Mouse (Mus musculus): ENCODE measurements around the gene Arf1.
"Not testable (repeated sequence)": the region's sequence is repeated elsewhere in the genome, so short reads cannot be mapped to it uniquely, and the experiment has no call there.

Arf1 gene

DNA sequence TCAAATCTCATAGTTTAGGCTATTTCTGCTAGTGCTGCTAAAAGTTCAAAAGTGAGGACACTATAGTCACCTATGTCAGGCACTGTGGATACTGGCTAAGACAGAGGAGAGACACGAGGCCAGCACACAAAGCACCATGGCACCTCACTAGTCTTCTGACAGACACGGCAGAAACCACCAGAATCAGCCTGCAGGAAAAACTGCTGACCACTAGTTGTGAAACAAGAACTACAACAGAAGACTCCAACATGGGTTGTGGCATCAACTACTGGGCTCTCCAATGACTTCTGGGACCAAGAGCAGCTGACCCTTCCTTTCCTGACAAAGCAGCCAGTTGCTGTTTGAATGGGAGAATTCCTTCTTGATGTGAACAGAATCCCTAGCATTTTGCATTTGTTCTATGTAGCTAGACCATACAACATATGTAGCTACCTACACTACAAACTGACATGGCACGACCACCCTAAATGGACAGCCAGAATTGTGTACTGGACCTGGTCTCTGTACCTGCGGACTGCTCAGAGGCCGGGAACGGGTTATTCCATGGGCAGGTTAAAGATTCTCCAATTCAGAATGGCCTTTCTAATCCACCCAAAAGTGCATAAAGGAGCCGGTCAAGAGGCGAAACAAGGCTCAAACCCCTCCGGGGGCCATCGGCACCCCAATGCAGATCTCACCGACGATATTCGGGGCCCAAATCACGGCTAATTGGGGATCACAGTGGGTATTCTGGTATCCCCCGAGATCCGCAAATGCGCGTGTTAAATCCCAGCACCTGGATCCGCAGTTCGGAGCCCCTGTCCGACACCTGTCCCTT is 1.1 kb downstream of the Arf1 start:
- no peak for DNase-seq (ENCODE audit: low read depth, low spot score)

DNA sequence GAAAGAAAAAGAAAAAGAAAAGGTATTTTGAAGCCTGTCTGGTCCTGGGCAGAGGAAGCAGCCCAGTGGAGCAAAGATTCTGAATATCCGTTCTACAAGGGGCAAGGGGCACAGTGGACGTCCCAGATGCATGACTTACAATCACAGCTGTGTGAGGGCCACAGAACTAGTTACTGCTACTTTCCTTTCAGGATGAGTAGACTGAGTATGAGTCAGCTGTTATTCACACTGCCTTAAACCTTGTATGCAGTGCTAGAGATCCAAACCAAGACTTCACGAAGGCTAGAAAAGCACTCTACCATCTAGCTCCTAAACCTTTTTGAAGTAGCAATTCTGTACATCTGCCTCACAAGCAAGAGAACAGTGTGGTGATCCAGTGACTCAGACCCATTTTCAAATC is 1.8 kb downstream of the Arf1 start:
- no peak for DNase-seq (ENCODE audit: low read depth, low spot score)

DNA sequence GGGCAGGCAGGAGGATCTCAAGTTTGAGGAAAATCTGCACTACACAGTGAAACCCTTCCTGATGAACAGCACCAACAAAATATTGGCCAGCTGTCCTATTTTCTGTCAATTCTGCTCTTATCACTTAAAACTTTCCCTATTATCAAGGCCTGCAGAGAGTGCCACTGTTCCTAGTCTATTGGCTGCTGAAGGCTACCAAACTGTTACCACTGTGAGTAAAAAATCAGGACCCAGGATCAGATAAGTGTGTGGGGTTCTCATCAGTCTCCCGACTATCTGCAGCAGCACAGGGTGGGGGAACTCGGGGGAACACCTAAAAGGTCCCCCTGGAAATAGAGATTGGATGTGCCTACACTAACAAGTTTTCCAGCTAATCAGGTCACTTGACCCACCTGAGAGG is 2.9 kb downstream of the Arf1 start:
- DNase-seq (ENCODE audit: low read depth, low spot score), result no peak

DNA sequence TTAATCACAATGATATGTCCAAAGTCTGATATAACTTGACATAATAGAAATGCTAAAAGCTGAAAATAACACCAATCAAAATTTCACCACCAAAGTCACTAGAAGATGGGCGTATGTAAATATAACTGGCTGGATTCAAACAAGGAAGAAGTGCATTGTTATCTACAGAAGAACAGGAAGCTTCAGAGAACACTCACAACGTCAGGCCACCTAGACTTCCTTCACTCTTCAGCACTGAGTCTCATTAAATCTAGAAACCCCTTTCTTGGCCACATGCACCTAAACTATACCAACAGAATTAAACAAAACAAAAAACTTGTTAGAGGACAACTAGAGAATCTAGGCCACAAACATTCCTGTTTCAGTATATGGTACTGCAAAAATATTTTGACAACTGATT is 3.6 kb downstream of the Arf1 start:
- DNase-seq (ENCODE audit: low read depth, low spot score), result no peak

DNA sequence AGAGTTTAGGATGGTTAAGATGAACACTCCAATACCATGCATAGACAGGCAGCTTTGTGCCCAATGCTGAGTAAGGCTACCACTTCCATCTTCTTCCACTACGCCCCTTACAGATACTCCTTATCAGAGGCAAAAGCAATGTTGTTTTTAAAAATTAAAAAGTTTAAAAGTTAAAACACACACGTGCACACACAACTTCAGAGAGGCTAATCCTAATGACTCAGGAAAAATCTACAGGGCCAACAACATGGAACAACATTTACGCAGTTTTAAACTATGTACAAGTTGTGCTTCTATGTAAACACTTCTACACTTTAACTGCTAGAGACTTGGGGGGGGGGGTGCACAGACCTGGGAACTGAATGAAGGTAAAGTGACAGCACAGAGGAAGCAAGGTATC is 4.0 kb downstream of the Arf1 start:
- DNase-seq (ENCODE audit: low read depth, low spot score), result no peak

DNA sequence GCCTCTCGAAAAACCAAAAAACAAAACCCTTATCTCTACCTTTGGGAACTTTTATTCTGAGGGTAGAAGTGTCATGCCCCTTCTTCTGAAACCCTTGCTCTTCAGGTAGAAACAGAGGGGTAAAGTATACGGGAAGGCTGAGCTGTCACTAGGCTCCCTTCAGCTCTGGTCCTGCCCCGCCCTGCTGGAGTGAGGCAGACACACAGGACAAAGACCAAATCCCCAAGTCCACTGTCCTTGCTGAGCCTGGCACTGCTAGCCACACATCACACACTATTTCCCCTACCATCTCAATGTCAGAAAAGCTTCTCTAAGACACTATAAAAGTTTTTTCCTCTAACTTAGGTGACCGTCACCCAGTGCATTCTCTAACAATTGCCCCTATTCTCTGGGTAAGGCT is 5.8 kb downstream of the Arf1 start:
- DNase-seq (ENCODE audit: low read depth, low spot score), result no peak

DNA sequence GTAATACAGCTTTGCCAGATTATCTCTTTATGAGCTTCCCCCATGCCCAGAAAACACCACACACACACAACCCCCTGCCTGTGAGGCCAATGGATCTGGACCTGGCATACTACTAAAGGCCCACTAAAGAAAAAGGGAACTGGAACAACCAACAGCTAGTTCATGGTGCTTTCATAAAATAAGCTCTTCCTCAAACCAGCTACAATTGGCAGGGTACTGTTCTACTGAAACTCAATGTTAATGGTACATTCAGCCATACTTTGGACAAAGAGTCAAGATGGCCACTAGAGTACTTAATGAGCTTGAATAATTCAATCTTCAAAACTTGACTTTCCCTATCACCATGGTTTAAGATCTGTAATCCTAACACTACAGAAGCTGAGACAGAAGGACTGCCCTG is 6.5 kb downstream of the Arf1 start:
- DNase-seq (ENCODE audit: low read depth, low spot score), result no peak

DNA sequence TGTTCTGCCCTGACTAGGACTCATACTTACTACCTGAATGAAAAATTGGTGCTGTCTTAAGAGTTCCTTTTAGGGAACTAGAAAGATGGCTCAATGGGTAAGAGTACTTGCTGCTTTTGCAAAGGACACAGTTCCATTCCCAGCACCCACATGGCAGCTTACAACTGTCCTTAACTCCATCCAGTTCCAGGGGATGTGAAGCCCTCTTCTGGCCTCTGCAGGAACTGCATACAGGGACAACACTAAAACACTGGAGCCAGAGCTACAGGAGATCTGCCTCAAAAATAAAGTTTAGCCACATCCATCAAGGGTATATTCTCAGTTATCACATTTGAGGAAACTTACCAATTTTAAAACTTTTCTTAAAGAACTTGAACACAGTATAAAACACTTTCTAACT is 9.0 kb downstream of the Arf1 start:
- DNase-seq (ENCODE audit: low read depth, low spot score), result no peak

DNA sequence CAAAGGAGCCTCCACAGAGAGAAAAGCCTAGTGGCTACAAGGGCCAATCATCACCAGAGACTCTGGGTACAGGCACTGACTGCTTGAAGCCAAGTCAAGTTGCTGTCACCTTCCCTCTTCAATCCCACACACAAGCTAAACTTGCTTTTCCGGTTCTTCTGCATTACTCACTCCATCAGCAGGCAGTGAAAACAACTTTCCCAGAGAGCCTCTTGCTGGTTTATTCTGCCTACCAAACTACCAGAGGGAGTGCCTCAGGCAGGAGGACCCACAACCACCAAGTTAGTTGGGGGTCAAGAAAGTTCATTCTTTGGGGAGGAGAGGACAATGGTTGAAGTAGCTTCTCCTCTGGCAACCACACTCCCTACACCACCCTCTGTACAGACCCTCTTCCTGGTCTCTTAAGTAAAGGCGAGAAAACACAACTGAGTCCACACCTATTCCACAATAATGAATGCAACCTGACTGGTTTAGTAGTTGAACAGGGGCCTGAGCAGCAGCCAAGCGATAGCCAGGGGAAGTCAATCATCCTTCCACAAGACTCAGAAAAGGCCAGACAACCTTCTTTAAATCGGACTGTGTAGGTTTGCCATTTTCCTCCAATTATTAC is 9.6 kb downstream of the Arf1 start:
- no peak for DNase-seq (ENCODE audit: low read depth, low spot score)

DNA sequence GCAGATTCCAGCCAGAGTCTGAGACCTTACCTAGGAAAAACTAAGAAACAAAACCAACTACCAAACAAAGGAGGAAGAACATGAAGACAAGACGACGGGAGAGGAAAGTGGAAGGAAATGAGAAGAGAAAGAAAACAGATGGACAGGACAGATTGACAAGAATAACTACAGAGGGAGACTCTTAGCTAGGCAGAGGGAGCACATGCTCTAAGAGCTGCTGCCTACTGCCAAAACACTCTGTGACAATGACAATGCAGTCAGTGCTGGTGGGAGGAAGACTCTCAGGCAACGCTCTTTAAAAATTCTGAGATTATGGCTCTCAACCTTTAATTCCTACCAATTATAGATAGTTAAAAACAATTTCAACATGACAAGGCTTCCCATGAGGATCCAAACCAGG is 11.1 kb downstream of the Arf1 start:
- no peak for DNase-seq (ENCODE audit: low read depth, low spot score)

DNA sequence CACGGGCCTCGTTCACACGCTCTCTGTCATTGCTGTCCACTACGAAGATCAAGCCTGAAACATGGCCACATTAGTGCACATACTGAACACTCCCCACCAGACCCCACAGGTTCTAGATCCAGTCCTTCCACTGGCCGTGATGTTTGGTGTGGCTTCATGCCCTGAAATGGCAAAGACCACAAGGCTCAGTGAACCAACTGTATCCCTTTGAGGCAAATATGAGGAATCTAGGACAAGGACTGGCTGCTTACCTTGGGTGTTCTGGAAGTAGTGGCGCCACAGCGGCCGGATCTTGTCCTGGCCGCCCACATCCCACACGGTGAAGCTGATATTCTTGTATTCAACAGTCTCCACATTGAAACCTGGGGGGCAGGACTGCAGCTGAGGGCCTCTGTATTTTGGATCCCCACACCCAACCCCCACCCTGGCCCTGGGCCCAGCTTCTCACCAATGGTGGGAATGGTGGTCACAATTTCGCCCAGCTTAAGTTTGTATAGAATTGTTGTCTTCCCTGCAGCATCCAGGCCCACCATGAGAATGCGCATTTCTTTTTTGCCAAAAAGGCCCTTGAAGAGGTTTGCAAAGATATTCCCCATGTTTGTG is 15.1 kb downstream of the Arf1 start:
- no peak for DNase-seq (ENCODE audit: low read depth, low spot score)

DNA sequence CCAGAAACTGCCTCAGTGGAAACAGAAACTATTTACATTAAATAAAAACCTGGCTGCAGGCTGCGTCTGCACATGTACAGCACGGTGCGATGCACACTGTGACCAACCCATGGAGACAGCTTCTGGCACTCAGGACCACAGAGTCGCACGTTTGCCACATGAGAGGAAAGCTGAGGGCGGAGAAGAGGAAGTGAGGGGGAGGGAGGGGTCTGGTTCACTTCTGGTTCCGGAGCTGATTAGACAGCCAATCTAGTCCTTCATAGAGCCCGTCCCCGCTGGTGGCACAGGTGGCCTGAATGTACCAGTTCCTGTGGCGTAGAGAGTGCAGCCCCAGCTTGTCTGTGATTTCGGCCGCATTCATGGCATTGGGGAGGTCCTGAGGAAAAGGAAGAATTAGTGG is 15.8 kb downstream of the Arf1 start:
- DNase-seq (ENCODE audit: low read depth, low spot score), result not testable (repeated sequence)

DNA sequence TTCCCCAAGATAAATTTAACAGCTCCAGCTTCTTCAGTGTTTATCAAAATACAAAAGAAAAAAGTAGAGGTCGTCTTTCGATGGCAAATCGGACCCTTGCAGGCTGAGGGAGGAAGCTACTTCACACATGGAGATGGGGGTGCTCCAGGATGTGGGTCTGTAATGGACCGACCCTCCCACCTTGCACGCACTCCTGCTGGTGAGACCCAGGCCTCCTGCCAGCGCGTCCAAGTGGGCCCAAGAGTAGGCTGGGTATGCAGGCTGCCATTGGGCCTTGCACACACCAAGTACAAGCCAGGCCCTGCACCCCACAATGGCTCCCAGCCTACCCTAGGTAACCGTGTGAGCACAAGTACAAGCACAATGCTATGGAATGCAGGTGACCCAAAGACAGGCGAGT is 16.5 kb downstream of the Arf1 start:
- DNase-seq (ENCODE audit: low read depth, low spot score), result not testable (repeated sequence)

DNA sequence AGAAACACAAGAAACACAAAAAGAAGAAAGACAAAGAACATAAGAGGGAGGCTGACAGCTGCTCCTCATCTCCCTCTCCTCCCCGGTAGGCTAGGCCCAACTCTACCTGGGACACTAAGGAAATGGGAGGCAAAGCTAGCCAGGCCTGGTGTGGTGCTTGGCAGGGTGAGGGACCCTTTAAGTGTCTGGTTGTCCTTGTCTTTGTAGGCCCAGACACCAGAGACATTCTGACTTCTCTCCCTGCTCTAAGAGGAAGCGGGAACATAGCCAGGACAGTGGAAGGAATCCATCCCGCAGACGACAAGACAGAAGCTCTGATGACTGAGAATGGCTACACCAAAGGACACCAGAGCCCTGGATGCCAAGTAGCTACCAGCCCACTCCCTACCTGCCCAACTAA is 18.1 kb downstream of the Arf1 start:
- DNase-seq (ENCODE audit: low read depth, low spot score), result no peak

DNA sequence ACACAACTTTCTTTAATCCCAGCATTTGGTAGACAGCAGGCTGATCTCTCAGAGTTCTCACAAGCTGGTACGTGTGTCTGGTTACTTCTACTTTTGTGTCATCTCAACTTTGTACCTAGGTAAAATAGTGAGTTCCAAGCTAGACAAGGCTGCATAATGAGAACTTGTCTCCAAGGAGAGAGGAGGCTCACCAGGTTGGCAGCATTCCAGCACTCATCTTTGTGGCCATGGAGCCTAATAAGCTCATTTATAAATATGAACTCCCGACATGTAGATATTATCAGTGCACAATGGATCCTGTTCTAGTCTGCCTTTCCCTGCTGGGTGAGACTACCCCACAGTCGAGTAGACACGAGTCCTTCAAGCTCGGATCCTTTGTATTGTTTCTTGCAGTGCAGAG is 18.5 kb downstream of the Arf1 start:
- DNase-seq (ENCODE audit: low read depth, low spot score), result no peak

DNA sequence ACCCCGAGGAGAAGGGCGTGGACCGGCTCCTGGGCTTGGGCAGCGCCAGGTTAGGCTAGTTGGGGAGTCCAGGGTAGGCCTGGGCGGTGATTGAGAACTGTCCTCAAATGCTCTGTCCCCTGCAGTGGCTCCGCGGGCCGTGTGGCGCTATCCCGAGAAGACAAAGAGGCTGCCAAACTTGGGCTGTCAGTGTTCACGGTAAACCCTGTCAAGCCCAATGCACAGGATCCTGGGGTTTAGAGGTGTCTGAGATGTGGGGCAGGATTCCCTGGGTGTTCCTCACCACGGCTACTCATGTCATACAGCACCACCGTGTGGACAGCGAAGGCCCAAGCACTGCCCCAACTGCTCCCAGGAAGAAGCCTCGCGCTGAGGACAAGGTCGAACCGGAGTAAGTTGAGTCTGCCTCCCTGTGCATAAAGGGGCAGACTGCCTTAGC is 19.0 kb downstream of the Arf1 start:
- no peak for DNase-seq (ENCODE audit: low read depth, low spot score)

DNA sequence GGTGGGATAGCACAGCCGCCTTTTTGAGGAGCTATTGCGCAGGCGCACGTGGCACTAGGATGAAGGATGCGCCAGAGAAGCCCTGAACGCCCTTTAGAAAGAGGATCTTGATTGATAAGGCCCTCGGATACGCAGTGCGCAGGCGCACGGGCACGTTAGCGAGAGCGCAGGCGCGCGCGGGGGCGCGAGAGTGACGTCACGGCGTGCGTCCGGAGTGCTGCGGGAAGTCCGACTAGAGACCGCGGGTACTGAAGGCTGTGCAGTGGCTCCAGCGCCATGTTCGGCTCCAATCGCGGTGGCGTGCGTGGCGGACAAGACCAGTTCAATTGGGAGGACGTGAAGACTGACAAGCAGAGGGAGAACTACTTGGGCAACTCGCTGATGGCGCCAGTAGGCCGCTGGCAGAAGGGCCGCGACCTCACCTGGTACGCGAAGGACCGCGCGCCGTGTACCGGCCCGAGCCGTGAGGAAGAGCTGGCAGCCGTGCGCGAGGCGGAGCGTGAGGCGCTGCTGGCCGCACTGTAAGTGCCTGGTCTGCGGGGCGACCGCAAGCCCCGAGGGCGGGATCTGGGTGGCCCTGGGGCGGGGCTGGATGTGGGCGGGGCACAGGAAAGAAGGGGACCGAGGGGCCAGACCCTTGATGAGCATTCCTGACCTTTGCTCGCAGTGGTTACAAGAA is 19.8 kb downstream of the Arf1 start, which contains the start of gene 2310033P09Rik:
2310033P09Rik (plus strand) TSS at position 169 of the 679 bp plus-strand sequence.
- DNase-seq (ENCODE audit: low read depth, low spot score), result peak; percentile 97

DNA sequence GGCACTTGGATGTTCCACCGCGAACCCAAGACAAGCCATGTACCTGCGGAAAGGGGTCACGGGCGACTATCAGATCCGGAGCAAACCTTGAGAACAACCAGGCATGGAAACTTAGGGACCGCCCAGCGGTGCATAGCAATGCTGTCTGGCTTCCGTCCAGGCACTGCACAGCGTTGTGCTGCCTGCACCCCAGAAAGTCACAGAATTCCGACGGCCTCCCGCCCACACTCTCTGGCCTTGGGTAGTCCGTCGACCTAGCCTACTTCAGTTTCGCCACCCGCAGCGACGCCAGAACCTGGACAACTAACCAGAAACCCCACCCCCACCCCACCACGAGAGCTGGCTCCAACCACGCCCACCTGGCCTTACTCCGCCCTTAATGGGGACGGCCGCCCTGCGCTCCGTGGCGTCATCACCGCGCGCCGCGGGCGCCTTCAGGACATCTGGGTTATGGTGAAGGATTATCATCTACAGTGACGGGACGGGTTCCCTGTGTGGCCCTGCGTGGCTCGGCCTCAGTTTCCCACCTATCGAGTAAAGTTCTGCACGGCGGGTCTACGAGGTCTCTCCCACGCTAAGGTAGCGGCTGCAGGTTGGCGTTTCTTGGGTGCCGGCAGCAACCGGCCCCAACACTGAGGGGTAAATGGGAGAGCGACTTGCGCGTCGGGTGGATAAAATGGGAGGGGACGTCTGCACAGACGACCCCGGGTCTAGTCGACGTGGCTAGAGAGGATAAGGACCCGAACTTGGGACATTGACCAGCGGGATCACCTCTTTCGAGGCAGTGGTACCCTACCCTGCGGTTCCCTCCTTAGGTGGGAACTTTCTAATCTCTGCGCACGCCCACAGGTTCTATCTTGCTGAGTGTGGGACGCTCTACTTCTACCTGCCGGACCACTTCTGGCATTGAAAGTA is 25.7 kb downstream of the Arf1 start, which contains the start of gene Mrpl55:
Mrpl55 (plus strand) TSS at position 406 of the 915 bp plus-strand sequence.
- peak; percentile 95 for DNase-seq (ENCODE audit: low read depth, low spot score)

DNA sequence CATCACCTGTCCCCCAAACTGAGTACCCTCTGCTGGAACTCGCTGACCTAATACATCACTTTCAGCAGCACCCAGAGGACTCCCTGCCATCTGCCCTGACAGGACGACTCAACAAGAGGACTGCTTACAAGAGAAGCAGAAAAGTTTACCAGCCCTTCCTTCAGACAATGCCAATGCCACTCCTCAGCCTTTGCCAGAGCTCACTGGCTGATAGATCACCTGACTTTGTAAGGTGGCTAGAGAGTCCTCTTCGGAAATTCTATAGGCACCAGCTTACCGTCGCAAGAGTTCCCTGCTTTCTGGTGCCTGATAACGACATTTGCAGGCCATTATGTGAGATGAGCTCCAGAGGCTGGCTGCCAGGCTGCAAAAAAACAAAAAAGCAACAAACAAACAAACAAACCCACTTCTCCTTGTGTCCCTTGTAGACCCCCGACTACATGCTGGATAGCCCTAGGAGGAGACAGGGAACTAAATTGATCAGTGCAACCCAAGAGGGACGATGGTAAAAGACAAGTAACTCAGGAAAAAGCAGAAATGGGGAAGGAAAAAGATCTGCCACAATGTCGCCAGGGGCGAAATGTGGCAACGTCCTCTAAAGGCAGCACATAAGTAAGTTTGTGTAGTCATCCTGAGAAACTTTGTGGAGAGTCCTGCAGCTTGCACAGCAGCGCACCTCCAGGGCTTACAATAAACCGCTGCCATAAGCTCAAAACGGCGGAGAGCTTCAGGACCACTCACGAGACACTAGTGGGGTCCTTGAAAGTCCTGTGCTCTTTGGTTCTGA is 26.7 kb downstream of the Arf1 start:
- DNase-seq (ENCODE audit: low read depth, low spot score), result no peak

DNA sequence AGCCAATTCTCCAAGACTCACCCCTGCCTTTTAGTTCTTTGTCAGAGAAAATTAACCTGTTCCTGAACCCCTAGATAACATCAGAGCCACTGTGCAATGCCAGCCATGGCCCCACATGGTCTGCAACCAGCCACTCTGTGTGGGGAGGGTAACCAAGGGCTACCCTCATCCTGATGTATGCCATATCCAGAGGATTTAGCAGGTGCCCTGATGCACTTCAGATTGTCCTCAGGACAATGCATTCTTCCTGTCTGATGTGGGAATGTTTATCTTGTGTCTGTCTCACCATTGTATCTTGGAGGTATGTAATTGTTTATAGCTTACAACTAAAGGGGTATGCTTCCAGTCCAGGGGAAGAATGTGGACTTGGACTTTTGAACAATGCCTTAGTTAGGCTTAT is 31.8 kb downstream of the Arf1 start:
- DNase-seq (ENCODE audit: low read depth, low spot score), result no peak

DNA sequence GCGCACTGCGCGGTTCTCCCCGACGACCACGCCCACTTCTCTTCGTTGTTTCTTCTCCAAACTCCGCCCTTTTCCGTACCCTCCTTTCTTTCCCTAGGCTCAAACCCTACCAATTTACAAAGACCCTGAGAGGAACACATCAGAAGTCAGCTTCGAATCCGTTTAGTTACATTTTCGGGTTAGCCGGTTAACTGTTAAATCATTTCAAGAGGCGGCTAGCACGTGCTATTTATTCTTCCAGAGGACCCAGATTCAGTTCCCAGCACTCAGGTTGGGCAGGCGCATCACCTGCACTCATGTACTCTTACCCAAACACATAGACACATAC is 36.0 kb downstream of the Arf1 start, which contains the start of gene Guk1:
Guk1 (minus strand) TSS at position 154 of the 328 bp plus-strand sequence.
- no peak for DNase-seq (ENCODE audit: low read depth, low spot score)
